Mouse (Mus musculus) layer of hippocampus, adult 11-12 months (tissue): ENCODE results near the gene Tbc1d9b.
"Not testable (repeated sequence)": the region's sequence is repeated elsewhere in the genome, so short reads cannot be mapped to it uniquely, and the experiment has no call there.

Experiments
- DNase-seq: peaks from one replicate; pipeline ENCODE4 v3.0.0; 2022; ENCODE audit warnings: low spot score

Gene Tbc1d9b

DNA sequence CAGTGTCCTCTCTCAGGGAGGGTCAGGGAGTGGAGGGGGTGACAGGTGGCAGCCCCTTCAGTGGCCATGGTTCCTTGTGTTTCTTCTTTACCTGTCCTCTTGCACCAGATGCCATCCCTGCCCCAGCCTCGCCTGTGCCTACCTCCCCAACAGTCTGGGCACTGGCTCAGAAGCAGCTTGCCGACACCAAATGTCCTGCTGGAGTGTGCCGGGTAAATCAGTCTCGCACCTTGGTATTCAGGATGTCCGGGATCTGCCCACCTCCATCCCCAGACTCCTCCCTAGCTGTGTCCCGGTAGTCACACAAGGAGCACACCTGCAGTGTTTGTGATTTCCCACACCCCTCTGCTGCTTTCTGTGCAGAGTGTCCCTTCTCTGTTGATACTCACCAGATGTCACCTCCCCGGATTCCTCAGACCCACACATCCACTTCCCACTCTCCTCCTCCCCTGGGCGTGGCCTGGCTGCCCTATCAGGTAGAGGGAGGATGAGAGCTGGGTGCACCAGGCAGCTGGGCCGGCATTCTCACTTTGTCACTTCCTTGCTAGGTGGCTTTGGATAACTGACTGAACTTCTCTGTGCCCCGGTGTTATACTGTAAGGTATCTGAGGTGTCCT is 7.1 kb downstream of the Tbc1d9b start:
- no peak for DNase-seq

- DNase-seq, result no peak
Measured at GRCm38 (mm10) chr11:50139571-50139970, 8.4 kb downstream of the Tbc1d9b start.

GRCm38 (mm10) chr11:50145529-50145928 is 14.3 kb downstream of the Tbc1d9b start:
- no peak for DNase-seq

- no peak for DNase-seq
Measured at GRCm38 (mm10) chr11:50146121-50146520, 14.9 kb downstream of the Tbc1d9b start.

DNA sequence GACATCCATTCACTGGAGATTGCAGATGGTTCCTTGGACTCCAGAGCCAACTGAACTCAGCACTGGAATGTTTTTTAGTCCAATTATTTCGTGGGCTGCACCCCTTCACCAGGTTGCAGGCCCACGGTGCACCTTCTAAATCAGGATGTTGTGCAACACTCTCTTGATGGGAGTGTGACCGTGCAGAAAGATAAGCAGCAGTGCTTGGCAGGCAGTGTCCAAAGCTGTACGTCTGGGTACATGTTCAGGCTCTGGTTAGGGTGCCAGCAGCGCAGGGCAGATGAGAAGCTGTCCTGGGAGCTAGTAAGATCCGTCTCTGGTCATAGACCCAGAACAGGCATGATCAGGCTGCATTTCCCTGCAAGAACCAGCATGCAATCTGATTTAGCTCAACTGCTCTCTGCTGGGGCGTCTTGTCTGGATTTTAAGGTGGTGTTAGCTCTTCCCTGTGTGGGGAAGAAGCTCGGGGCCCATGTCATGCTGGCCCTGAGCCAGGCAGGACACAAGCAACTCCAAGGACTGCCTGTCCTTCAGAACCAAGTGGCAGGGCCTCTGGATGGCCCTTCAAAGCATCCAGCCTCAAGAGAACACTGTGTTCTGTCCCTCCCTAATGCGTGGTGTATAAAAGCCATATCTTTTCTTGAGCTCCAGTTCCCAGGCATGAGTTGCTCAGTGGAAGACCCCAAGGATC is 16.2 kb downstream of the Tbc1d9b start:
- DNase-seq, result no peak

- no peak for DNase-seq
Measured at GRCm38 (mm10) chr11:50147958-50148476, 16.8 kb downstream of the Tbc1d9b start.

GRCm38 (mm10) chr11:50149200-50149599 is 18.0 kb downstream of the Tbc1d9b start:
- DNase-seq, result no peak

DNA sequence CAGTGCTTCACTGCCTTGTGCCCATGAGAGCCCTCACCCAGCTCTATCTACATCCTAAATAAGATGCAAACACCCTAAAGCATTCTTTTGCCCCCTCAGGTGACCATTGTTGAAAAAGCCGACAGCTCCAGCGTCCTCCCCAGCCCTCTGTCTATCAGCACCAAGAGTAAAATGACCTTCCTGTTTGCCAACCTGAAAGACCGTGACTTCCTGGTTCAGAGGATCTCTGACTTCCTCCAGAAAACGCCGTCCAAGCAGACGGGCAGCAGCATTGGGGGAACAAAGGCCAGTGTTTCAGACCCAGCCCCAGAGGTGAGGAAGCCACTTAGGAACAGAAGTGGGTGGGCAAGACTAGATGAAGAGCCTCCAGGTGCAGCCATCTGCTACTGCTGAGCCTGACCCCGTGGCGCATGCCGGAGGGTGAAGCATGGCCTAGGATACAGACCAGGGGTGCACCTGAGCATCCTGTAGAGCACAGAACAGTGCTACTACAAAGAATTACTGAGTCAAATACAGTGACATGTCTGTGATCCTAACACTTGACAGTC is 18.5 kb downstream of the Tbc1d9b start:
- DNase-seq, result no peak

DNA sequence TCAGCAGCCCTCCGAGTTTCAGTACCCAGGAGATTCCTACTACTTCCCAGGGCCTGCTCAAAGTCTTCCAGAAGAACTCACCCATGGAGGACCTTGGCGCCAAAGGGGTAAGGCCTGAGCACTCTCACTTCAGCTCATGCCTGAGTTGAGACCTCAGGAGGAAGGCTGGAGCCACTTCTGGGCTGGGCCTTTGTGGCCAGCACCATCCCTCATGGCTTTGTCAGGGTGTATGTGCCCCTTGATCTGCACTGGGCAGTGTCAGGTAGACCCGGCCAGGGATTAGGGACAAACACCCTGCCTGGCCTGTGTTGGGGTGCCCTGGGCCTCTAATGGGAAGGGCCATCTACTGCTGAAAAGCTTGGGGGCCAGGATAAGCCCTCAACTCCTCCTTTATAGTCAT is 20.2 kb downstream of the Tbc1d9b start:
- no peak for DNase-seq

DNA sequence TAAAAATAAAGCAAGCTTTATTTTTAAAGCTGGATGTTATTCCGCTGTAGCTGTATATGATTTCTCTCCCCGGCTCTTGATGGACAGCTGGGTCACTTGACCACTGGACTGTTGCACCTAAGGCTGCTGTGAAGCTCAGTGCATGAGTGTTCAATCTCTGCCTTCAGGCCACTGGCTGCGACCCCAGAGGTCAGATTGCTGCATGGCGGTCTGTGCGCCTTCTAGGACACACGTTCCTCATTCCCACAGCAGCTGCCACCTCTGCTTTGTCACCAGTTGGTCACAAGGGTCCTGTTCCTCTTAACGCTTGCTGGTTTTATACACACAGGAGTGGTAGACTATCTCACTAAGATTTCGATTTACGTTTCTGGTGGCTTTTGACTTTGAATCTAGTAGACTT is 23.0 kb downstream of the Tbc1d9b start:
- DNase-seq, result no peak

GRCm38 (mm10) chr11:50154777-50155520 is 23.8 kb downstream of the Tbc1d9b start:
- DNase-seq, result peak; percentile 32

DNA sequence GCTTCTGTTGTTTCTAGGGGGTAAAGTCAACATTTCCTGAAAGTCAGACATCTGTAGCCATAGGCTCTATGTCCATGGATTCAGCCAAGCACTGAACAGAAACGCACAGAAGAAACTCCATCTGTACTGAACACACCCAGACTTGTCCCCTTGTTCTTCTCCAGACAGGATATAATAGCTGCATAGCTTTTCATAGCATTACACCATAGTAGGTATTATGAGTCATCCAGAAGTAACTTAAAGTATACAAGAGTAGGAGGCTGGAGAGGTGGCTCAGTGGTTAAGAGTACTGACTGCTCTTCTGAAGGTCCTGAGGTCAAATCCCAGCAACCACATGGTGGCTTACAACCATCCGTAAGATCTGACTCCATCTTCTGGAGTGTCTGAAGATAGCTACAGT is 24.6 kb downstream of the Tbc1d9b start:
- no peak for DNase-seq

DNA sequence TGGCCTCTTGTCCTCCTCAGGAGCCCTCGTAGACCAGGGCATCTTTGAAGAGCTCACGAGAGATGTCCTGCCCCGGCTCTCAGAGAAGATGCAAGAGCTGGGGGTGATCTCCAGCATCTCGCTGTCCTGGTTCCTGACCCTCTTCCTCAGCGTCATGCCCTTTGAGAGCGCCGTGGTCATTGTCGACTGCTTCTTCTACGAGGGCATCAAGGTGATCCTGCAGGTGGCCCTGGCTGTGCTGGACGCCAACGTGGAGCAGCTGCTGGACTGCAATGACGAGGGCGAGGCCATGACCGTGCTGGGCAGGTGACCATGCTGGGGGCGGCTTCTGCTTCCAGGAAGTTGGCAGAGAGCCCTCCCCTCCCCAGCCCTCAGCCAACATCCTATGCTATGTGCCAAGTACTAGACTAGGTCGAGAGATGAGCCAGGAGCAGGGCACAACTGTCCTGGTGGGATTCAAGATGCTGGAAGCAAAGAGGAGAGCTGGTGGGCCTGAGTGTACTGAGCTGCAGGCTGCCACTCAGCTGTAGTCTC is 25.6 kb downstream of the Tbc1d9b start:
- no peak for DNase-seq

- no peak for DNase-seq
Measured at GRCm38 (mm10) chr11:50158346-50158745, 27.1 kb downstream of the Tbc1d9b start.

GRCm38 (mm10) chr11:50159347-50159746 is 28.2 kb downstream of the Tbc1d9b start:
- DNase-seq, result no peak

DNA sequence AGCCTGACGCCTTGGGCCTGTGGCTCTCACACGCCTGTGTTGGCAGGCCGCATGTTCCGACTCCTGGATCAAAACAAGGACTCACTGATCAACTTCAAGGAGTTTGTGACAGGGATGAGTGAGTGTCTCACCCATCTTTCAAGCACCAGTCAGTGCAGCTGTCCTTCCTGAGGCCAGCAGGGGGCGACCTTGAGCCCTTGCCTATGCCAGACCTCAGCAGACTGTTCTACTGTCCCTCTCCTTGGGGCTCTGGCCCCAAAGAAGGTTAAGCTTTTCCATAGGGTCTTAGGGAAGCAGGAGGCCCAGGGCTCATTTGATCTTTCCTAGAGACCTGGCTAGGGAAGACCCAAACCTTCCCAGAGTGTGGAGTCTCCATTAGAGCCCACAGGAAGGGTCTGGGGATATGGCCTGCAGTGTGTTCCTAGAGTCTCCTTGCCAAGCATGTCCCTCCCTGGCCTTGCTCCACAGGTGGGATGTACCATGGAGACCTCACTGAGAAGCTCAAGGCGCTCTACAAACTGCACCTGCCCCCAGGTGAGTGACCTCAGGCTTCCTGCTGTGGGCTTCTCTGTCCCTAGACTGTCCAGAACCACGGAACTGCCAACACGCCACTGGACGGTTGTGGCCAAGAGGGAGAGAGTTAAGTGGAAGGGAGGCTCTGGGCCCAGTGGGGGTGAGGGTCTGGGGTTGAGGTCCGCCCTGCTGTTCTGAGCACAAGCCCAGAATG is 30.5 kb downstream of the Tbc1d9b start:
- peak; percentile 59 for DNase-seq

DNA sequence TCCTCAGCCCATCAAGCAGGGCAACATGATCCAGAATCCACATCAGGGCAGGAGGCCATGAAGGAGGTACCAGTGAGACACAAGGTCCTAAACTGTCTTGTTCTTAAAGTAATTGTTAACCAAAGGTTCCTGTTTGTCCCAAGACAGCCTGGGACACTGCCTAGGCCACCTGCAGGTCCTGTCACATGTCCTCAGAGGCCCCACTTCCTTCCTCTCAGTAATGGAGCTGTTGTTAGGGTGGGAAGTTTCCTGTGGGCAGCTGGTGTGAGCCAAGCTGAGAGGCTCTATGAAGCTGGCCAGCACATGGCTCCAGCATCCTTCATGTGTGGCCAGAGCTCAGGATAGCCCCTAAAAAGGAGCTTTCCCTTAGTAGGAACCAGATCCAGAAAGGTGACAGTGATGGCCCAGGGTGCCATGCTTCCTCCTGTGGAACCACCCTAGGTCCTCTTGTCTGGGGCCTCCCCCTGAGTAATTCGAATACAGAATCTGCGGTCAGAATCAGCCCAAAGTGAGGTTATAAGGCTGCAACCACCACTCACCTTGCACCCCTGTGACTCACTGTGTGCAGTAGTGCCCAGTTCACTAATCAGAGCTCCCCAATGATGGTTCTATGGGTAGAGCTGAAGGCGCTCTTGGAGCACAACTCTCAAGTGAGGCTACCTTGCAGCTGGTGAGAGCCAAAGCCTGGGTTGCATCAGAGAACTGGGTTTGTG is 31.3 kb downstream of the Tbc1d9b start:
- no peak for DNase-seq

- no peak for DNase-seq
Measured at GRCm38 (mm10) chr11:50168352-50168751, 37.2 kb downstream of the Tbc1d9b start.

DNA sequence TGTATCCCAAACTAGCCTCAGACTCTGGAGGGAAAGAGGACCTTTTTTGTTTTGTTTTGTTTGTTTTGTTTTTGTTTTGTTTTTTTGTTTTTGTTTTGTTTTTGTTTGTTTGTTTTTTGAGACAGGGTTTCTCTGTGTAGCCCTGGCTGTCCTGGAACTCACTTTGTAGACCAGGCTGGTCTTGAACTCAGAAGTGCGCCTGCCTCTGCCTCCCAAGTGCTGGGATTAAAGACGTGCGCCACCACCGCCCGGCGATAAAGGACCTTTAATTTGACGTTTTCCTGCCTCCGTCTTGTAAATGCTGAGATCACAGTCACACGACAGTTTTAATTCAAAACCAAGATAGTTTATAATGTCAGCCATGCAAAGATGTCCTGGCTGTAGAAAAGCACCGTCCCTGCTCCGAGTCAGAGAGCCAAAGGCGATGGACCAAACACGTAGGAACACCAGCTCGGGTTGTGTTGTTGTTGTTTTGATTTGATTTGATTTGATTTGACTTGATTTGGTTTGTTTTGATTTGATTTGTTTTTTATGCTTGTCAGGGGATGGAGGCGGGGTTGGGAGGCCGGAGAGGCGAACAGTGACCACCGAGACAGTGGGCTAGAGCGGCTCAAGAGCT is 43.0 kb downstream of the Tbc1d9b start, which contains the start of gene Mrnip:
Mrnip (plus strand) TSS at position 334 of the 619 bp plus-strand sequence.
- not testable (repeated sequence) for DNase-seq

GRCm38 (mm10) chr11:50174730-50175187 is 43.6 kb downstream of the Tbc1d9b start:
- peak; percentile 97 for DNase-seq
